In the genomic region with DNA sequence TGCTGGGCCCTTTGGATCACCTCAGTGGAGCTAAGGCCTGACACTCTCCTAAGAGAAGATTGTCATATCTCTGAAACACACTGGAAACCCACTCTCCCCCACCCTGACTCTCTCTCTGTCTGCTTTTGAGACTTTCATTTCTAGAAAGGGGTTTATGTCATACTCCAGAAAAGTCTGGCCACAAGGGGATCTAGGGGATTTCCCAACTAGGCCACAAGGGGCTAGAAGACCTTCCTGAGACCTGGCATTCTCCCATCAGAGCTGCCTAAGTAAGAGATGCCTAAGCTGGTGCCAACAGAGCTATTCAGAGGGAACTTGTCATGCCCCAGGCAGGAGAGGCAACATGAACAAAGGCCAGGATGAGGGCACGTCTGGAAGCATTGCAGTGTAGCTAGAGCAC, we compare ENCODE assay signal across 19 mouse cellular contexts. TPM values are rescaled to one million over a fixed set of nuclear protein-coding genes. Genes with fewer than 3 reads are reported as not detected.
DNase-seq lines count a peak whose midpoint lies in the region; ATAC-seq and TF ChIP-seq lines count a peak whose summit lies in the region.
"Had no signal": no experiment of that assay in that cellular context is flagged by ENCODE, and none has a peak within 500 bp of the region (broad histone marks: within the 10 kb centered on the region; RNA-seq: fewer than 3 reads in every experiment).

No protein-coding gene starts in this region.

- peak; percentile 5 for DNase-seq in lung, postnatal 10 days
- no peak for DNase-seq in lung, postnatal 25 days (ENCODE audit: low spot score)
- DNase-seq in ES-CJ7 (ENCODE audit: low read depth, low spot score) (peak; percentile 43), Patski (ENCODE audit: low read depth, low spot score) (peak; percentile 20)
- DNase-seq in retina, embryonic 14.5 days (ENCODE audit: low spot score) = peak; percentile 26
- no peak for DNase-seq in kidney, postnatal 10 days
- no peak for DNase-seq in ovary, postnatal 10 days (ENCODE audit: low spot score)
- no peak for DNase-seq in frontal cortex, postnatal 14 days (ENCODE audit: low spot score in 2 of 2)
- DNase-seq: adrenal gland, postnatal 25 days; cerebellum, adult 18-20 months; cerebellum, postnatal 36 days; gastrocnemius, postnatal 10 days; heart, adult 11 months; heart, postnatal 14 days; kidney, adult 11 months; thymus, adult 18-20 months had no signal

- H3K27me3 ChIP-seq in Patski = peaks cover 3% of the 10 kb centered on the region
- H3K27me3 ChIP-seq: embryonic facial prominence, embryonic 13.5 days had no signal

- no peak for TF ChIP-seq CTCF in Patski (IDR thresholded peaks at IDR 0.05)

- CTCF ChIA-PET in Patski (lab: Charles Lee) = interaction anchor here (0.7 to 3.6 kb wide), 18 partner anchors 10 to 192 kb away, joined by 3 to 31 read pairs (median 6); no protein-coding TSS in a partner anchor

- in situ Hi-C loops in Patski (cut with MboI; ENCODE audit: low pct_unique_long_range_greater_than_20kb) = loop anchor here (5.0 to 10.0 kb wide), 3 partner anchors 92 to 209 kb away; no protein-coding TSS in a partner anchor

- ATAC-seq in Patski = no peak
- ATAC-seq: activated CD4-positive, CD25-positive, alpha-beta regulatory T cell, adult 4 months had no signal

- POLR2A ChIA-PET in Patski (lab: Charles Lee) = interaction anchor here (1.1 to 1.4 kb wide), 2 partner anchors 91 to 210 kb away, joined by 4 read pairs; no protein-coding TSS in a partner anchor

RNA-seq across cellular contexts. Expression of gene Cpne2, which starts 39.5 kb away (rescaled TPM):
- polyA plus RNA-seq in Patski (2021) = 51.2 TPM

RNA-seq across cellular contexts. Expression of gene Nlrc5, which starts 59.1 kb away (rescaled TPM):
- polyA plus RNA-seq in Patski (2021) = 0.76 TPM
- polyA plus RNA-seq: neural tube, embryonic 11.5 days had no signal

Comparison
In these comparisons a context has a peak if more than half of its experiments do, and no peak if none do; other contexts are left out.
1. DNase-seq: peak in lung, postnatal 10 days (single experiment), ES-CJ7 (single experiment), Patski (single experiment) and retina, embryonic 14.5 days (single experiment); none in lung, postnatal 25 days (single experiment), kidney, postnatal 10 days (single experiment), ovary, postnatal 10 days (single experiment) and frontal cortex, postnatal 14 days (0 of 2).